Mouse (Mus musculus): Measurements from ENCODE around the gene Sh3kbp1. TPM values are rescaled to one million over a fixed set of nuclear protein-coding genes. Genes with fewer than 3 reads are reported as not detected.

Sh3kbp1 gene
- polyA plus RNA-seq, 1 experiment from 2014 or later = 48.6 TPM

DNA sequence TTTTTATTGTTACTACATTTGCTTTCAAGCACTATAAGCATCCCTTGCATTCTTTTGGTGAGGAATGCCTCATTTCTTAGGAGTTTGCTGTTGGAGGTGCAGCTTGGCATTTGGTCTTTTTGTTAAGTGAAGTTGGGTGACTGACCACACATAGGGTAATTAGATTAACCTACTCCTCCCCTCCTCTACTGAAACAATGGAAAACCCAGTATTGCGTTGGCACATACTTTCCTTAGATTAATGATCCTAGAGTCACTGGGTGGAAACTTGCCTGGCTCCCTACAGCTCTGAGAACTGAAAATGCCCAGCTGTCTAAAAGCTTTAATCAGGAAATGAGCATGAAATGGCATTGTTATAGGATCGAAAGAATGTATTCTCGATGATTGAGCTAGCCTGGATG is 117.5 kb downstream of the Sh3kbp1 start:
- Histone ChIP-seq H3K27me3 (ENCODE audit: control insufficient read depth, insufficient read depth, low read length) (no peaks in the 10 kb centered on the region), H3K4me3 (ENCODE audit: low read depth, low read length) (no peak overlapping the region), H3K4me2 (ENCODE audit: low read depth, low read length) (no peak overlapping the region), H3K27ac (ENCODE audit: low read depth, low read length) (no peak overlapping the region), H3K4me1 (ENCODE audit: control insufficient read depth, insufficient read depth, low read length) (no peaks in the 10 kb centered on the region), H3K9me3 (ENCODE audit: control insufficient read depth, low read length) (no peaks in the 10 kb centered on the region), H3K9ac (replicated peaks; ENCODE audit: low read depth, low read length) (no peak overlapping the region), H3K36me3 (ENCODE audit: control insufficient read depth, insufficient read depth, low read length) (no peaks in the 10 kb centered on the region)
- WGBS = 33% methylated on average over 3 of the region's 3 CpGs
- no peak for ATAC-seq (ENCODE audit: low read depth)

DNA sequence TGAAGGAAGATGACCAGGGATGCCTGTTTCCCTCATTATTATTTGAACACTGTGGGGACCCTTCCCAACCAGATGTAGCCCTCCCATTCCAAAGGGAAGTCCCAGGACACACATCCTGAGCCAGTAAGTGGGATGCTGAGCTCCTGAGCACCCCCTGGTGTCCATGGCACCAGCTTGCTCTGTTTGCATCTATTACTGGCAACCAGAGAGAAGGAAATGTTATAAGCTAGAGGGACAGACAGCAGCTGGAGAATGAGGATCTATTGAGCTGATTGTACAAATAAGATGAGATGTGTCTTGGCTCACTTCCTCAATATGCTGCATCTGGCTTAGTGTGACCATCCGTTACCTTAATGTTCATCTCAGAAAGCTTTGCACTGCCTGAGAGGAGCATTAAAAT is 124.8 kb downstream of the Sh3kbp1 start:
- no peak overlapping the region for H3K4me3 ChIP-seq (ENCODE audit: low read depth, low read length)
- H3K9ac ChIP-seq (replicated peaks; ENCODE audit: low read depth, low read length) = no peak overlapping the region
- no peaks in the 10 kb centered on the region for H3K9me3 ChIP-seq (ENCODE audit: control insufficient read depth, low read length)
- H3K4me1 ChIP-seq (ENCODE audit: control insufficient read depth, insufficient read depth, low read length) = no peaks in the 10 kb centered on the region
- WGBS = 75% methylated on average over 1 of the region's 1 CpGs
- no peak for ATAC-seq (ENCODE audit: low read depth)
- H3K27ac ChIP-seq (ENCODE audit: low read depth, low read length) = no peak overlapping the region
- H3K36me3 ChIP-seq (ENCODE audit: control insufficient read depth, insufficient read depth, low read length) = no peaks in the 10 kb centered on the region
- no peaks in the 10 kb centered on the region for H3K27me3 ChIP-seq (ENCODE audit: control insufficient read depth, insufficient read depth, low read length)
- H3K4me2 ChIP-seq (ENCODE audit: low read depth, low read length) = no peak overlapping the region

- H3K4me2 ChIP-seq (ENCODE audit: low read depth, low read length) = no peak overlapping the region
- no peak for ATAC-seq (ENCODE audit: low read depth)
- no peaks in the 10 kb centered on the region for H3K36me3 ChIP-seq (ENCODE audit: control insufficient read depth, insufficient read depth, low read length)
- no peaks in the 10 kb centered on the region for H3K27me3 ChIP-seq (ENCODE audit: control insufficient read depth, insufficient read depth, low read length)
- no peak overlapping the region for H3K27ac ChIP-seq (ENCODE audit: low read depth, low read length)
- no peak overlapping the region for H3K9ac ChIP-seq (replicated peaks; ENCODE audit: low read depth, low read length)
- no peak overlapping the region for H3K4me3 ChIP-seq (ENCODE audit: low read depth, low read length)
- H3K9me3 ChIP-seq (ENCODE audit: control insufficient read depth, low read length) = no peaks in the 10 kb centered on the region
- no peaks in the 10 kb centered on the region for H3K4me1 ChIP-seq (ENCODE audit: control insufficient read depth, insufficient read depth, low read length)
These were observed 129.2 kb downstream of the Sh3kbp1 start for GRCm38 (mm10) chrX:159756261-159756660.

DNA sequence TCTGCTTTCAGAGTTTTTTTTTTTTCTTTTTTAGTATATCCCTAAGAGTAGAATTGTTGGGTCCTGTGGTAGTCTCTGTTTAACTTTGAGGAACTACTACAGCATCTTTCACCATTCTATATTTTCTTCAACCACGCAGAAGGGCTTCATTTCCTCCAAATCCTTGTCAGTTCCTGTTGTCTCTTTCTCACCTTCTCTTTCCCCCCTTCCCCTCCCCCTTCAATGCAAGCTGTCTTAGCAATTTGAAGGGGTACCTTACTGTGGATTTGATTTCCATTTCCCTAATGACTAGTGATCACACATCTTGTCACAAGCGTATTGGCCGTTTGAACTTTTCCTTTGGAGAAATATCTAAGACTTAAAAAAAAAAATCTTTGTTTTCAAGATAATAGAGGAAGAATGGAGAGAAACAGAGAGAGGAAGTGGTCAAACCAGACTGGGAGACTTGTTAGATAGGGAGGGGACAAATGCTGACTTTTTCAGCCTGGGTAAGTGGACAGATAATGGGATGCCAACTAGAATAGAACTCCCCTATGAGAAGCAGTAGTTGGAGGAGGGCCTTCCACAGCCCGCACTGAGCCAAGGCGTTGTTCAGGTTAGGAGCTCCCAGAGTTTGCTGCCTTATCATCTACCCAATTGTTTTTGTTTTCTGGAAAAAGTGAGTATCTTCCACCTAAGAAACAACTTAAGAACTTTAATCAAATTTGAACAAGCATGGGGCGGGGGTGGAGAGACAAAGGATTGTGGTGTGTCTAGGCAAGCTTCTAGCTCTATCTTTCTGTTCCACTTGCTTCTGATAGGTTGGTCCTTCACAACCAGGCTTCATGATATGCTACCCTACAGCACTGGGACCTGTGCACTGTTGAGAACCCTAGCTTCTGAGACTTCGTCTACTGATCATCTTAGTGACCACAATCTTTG is 130.1 kb downstream of the Sh3kbp1 start:
- Histone ChIP-seq H3K4me2 (ENCODE audit: low read depth, low read length) (no peak overlapping the region), H3K36me3 (ENCODE audit: control insufficient read depth, insufficient read depth, low read length) (no peaks in the 10 kb centered on the region), H3K4me1 (ENCODE audit: control insufficient read depth, insufficient read depth, low read length) (no peaks in the 10 kb centered on the region), H3K4me3 (ENCODE audit: low read depth, low read length) (no peak overlapping the region), H3K9ac (replicated peaks; ENCODE audit: low read depth, low read length) (no peak overlapping the region), H3K27me3 (ENCODE audit: control insufficient read depth, insufficient read depth, low read length) (no peaks in the 10 kb centered on the region), H3K9me3 (ENCODE audit: control insufficient read depth, low read length) (no peaks in the 10 kb centered on the region), H3K27ac (ENCODE audit: low read depth, low read length) (no peak overlapping the region)
- 92% methylated on average over 7 of the region's 7 CpGs for WGBS
- ATAC-seq (ENCODE audit: low read depth) = no peak

GRCm38 (mm10) chrX:159757854-159758540 is 130.9 kb downstream of the Sh3kbp1 start:
- no peaks in the 10 kb centered on the region for H3K36me3 ChIP-seq (ENCODE audit: control insufficient read depth, insufficient read depth, low read length)
- no peaks in the 10 kb centered on the region for H3K27me3 ChIP-seq (ENCODE audit: control insufficient read depth, insufficient read depth, low read length)
- H3K9ac ChIP-seq (replicated peaks; ENCODE audit: low read depth, low read length) = no peak overlapping the region
- H3K9me3 ChIP-seq (ENCODE audit: control insufficient read depth, low read length) = no peaks in the 10 kb centered on the region
- no peak overlapping the region for H3K27ac ChIP-seq (ENCODE audit: low read depth, low read length)
- H3K4me3 ChIP-seq (ENCODE audit: low read depth, low read length) = no peak overlapping the region
- H3K4me2 ChIP-seq (ENCODE audit: low read depth, low read length) = no peak overlapping the region
- WGBS = 89% methylated on average over 5 of the region's 5 CpGs
- no peak for ATAC-seq (ENCODE audit: low read depth)
- no peaks in the 10 kb centered on the region for H3K4me1 ChIP-seq (ENCODE audit: control insufficient read depth, insufficient read depth, low read length)

DNA sequence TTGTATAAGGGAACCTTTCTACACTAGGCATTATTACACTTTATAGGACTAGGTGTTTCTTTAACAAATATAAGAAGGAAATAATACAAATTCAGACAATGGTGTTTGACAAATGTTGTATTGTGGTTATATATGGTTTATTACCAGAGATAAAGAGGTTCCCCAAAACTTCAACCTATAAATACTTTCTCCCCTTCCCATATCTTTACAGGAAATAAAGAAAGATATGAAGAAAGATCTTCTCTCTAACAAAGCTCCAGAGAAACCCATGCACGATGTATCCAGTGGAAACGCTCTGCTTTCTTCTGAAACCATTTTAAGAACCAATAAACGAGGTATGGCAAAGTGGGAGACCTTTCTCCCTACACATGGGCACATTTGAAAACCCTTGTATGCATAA is 136.7 kb downstream of the Sh3kbp1 start:
- no peak overlapping the region for H3K9ac ChIP-seq (replicated peaks; ENCODE audit: low read depth, low read length)
- 86% methylated on average over 3 of the region's 3 CpGs for WGBS
- H3K4me1 ChIP-seq (ENCODE audit: control insufficient read depth, insufficient read depth, low read length) = no peaks in the 10 kb centered on the region
- H3K4me3 ChIP-seq (ENCODE audit: low read depth, low read length) = no peak overlapping the region
- no peak overlapping the region for H3K27ac ChIP-seq (ENCODE audit: low read depth, low read length)
- no peak for ATAC-seq (ENCODE audit: low read depth)
- H3K4me2 ChIP-seq (ENCODE audit: low read depth, low read length) = no peak overlapping the region
- H3K27me3 ChIP-seq (ENCODE audit: control insufficient read depth, insufficient read depth, low read length) = no peaks in the 10 kb centered on the region
- no peaks in the 10 kb centered on the region for H3K36me3 ChIP-seq (ENCODE audit: control insufficient read depth, insufficient read depth, low read length)
- H3K9me3 ChIP-seq (ENCODE audit: control insufficient read depth, low read length) = no peaks in the 10 kb centered on the region

DNA sequence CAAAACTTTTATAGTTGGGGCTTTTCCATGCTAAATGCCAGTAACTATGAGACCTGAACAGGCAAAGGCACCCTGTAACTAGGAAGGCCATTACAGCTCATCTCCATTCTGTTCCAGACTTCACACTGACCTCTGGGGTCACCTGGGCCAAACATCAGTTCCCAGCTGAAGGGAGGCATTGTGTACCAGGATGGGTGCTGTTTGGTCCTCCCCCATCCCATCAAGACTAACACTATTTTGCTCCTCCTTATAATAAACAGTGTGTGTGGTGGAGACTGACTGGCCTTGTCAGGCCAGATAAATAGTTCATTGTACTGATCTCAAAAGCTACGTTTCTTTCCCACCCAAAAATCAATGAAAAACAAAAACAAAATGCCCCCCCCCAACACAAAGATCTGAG is 138.8 kb downstream of the Sh3kbp1 start:
- Histone ChIP-seq H3K4me3 (ENCODE audit: low read depth, low read length) (no peak overlapping the region), H3K4me1 (ENCODE audit: control insufficient read depth, insufficient read depth, low read length) (no peaks in the 10 kb centered on the region), H3K27ac (ENCODE audit: low read depth, low read length) (no peak overlapping the region), H3K4me2 (ENCODE audit: low read depth, low read length) (no peak overlapping the region), H3K36me3 (ENCODE audit: control insufficient read depth, insufficient read depth, low read length) (no peaks in the 10 kb centered on the region), H3K27me3 (ENCODE audit: control insufficient read depth, insufficient read depth, low read length) (no peaks in the 10 kb centered on the region), H3K9ac (replicated peaks; ENCODE audit: low read depth, low read length) (no peak overlapping the region), H3K9me3 (ENCODE audit: control insufficient read depth, low read length) (no peaks in the 10 kb centered on the region)
- 50% methylated on average over 1 of the region's 1 CpGs for WGBS
- ATAC-seq (ENCODE audit: low read depth) = no peak

DNA sequence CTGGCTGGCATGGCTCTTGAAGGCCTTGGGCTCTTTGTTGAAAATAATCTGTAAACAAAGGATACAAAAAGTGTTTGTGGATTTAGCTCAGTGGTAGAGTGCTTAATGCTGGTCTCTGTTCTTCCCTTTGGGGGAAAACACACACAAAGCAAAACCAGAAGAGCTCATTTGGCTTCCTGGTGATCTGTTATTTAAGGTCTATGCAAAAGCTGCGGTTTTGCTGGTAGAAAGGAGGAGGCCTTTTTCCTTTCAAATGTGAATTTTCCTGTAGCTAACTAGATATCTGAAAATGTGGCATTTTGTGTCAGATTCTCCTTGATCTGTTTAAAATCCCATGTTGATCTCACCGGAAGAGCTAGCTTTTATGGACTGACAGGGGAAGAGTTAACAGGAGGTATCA is 141.9 kb downstream of the Sh3kbp1 start:
- Histone ChIP-seq H3K4me1 (ENCODE audit: control insufficient read depth, insufficient read depth, low read length) (no peaks in the 10 kb centered on the region), H3K36me3 (ENCODE audit: control insufficient read depth, insufficient read depth, low read length) (no peaks in the 10 kb centered on the region), H3K27me3 (ENCODE audit: control insufficient read depth, insufficient read depth, low read length) (no peaks in the 10 kb centered on the region), H3K9ac (replicated peaks; ENCODE audit: low read depth, low read length) (no peak overlapping the region), H3K4me2 (ENCODE audit: low read depth, low read length) (no peak overlapping the region), H3K4me3 (ENCODE audit: low read depth, low read length) (no peak overlapping the region), H3K9me3 (ENCODE audit: control insufficient read depth, low read length) (no peaks in the 10 kb centered on the region), H3K27ac (ENCODE audit: low read depth, low read length) (no peak overlapping the region)
- WGBS = 59% methylated on average over 2 of the region's 2 CpGs
- ATAC-seq (ENCODE audit: low read depth) = no peak

DNA sequence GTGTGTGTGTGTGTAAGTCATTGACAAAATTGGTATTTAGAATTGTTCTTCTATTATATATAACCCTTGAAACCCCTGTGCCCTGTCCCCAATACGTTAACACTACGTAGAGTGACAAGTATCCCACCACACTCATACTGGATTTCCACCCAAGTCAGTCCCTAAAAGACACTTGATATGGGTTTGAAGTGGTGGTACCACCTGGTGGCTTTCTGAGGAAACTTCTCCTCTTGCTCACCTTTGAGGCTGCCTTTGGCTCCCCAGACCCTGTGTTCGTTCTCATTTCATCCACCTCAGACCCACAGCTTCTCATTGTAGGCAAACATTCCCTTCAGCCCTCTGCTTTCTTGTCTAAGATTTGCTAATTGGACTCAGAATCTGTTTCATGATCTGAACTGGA is 142.7 kb downstream of the Sh3kbp1 start:
- no peak for ATAC-seq (ENCODE audit: low read depth)
- Histone ChIP-seq H3K27me3 (ENCODE audit: control insufficient read depth, insufficient read depth, low read length) (no peaks in the 10 kb centered on the region), H3K9me3 (ENCODE audit: control insufficient read depth, low read length) (no peaks in the 10 kb centered on the region), H3K4me3 (ENCODE audit: low read depth, low read length) (no peak overlapping the region), H3K27ac (ENCODE audit: low read depth, low read length) (no peak overlapping the region), H3K9ac (replicated peaks; ENCODE audit: low read depth, low read length) (no peak overlapping the region), H3K36me3 (ENCODE audit: control insufficient read depth, insufficient read depth, low read length) (no peaks in the 10 kb centered on the region), H3K4me2 (ENCODE audit: low read depth, low read length) (no peak overlapping the region), H3K4me1 (ENCODE audit: control insufficient read depth, insufficient read depth, low read length) (no peaks in the 10 kb centered on the region)
- whole genome bisulfite sequencing = 92% methylated on average over 3 of the region's 3 CpGs

Measured in neural tube, embryonic 14.5 days (tissue).